Mouse (Mus musculus): ENCODE results near the gene Fntb.

The Fntb gene

GRCm38 (mm10) chr12:76918855-76919254 lies 153.5 kb downstream of the Fntb start:
- no peak for DNase-seq (ENCODE audit: low read depth in 1 of 2, low spot score in 2 of 2)

GRCm38 (mm10) chr12:76920398-76920797 lies 155.0 kb downstream of the Fntb start:
- DNase-seq (ENCODE audit: low read depth in 1 of 2, low spot score in 2 of 2), result no peak

- DNase-seq (ENCODE audit: low read depth in 1 of 2, low spot score in 2 of 2), result no peak
These were observed 155.6 kb downstream of the Fntb start for GRCm38 (mm10) chr12:76920990-76921389.

GRCm38 (mm10) chr12:76923118-76923517 lies 157.7 kb downstream of the Fntb start:
- no peak for DNase-seq (ENCODE audit: low read depth in 1 of 2, low spot score in 2 of 2)

GRCm38 (mm10) chr12:76924904-76925604 lies 159.7 kb downstream of the Fntb start:
- DNase-seq (ENCODE audit: low read depth in 1 of 2, low spot score in 2 of 2), result no peak

- DNase-seq (ENCODE audit: low read depth in 1 of 2, low spot score in 2 of 2), result no peak
These were observed 161.1 kb downstream of the Fntb start for GRCm38 (mm10) chr12:76926338-76926945.

GRCm38 (mm10) chr12:76927012-76927411 lies 161.6 kb downstream of the Fntb start:
- DNase-seq (ENCODE audit: low read depth in 1 of 2, low spot score in 2 of 2), result no peak

GRCm38 (mm10) chr12:76927539-76927938 lies 162.2 kb downstream of the Fntb start:
- no peak for DNase-seq (ENCODE audit: low read depth in 1 of 2, low spot score in 2 of 2)

GRCm38 (mm10) chr12:76930177-76930576 lies 164.8 kb downstream of the Fntb start:
- no peak for DNase-seq (ENCODE audit: low read depth in 1 of 2, low spot score in 2 of 2)

- DNase-seq (ENCODE audit: low read depth in 1 of 2, low spot score in 2 of 2), result no peak
These were observed 166.6 kb downstream of the Fntb start for GRCm38 (mm10) chr12:76931739-76932687.

GRCm38 (mm10) chr12:76932688-76933060 lies 167.3 kb downstream of the Fntb start:
- DNase-seq (ENCODE audit: low read depth in 1 of 2, low spot score in 2 of 2), result no peak

GRCm38 (mm10) chr12:76934438-76934837 lies 169.0 kb downstream of the Fntb start:
- no peak for DNase-seq (ENCODE audit: low read depth in 1 of 2, low spot score in 2 of 2)

GRCm38 (mm10) chr12:76936211-76936610 lies 170.8 kb downstream of the Fntb start:
- DNase-seq (ENCODE audit: low read depth in 1 of 2, low spot score in 2 of 2), result no peak

GRCm38 (mm10) chr12:76938013-76938412 lies 172.6 kb downstream of the Fntb start:
- DNase-seq (ENCODE audit: low read depth in 1 of 2, low spot score in 2 of 2), result no peak

- no peak for DNase-seq (ENCODE audit: low read depth in 1 of 2, low spot score in 2 of 2)
These were observed 176.1 kb downstream of the Fntb start for GRCm38 (mm10) chr12:76941524-76941923.

GRCm38 (mm10) chr12:76942476-76942875 lies 177.1 kb downstream of the Fntb start:
- no peak for DNase-seq (ENCODE audit: low read depth in 1 of 2, low spot score in 2 of 2)

- no peak for DNase-seq (ENCODE audit: low read depth in 1 of 2, low spot score in 2 of 2)
These were observed 177.7 kb downstream of the Fntb start for GRCm38 (mm10) chr12:76943046-76943445.

GRCm38 (mm10) chr12:76943466-76943865 lies 178.1 kb downstream of the Fntb start:
- no peak for DNase-seq (ENCODE audit: low read depth in 1 of 2, low spot score in 2 of 2)

- DNase-seq (ENCODE audit: low read depth in 1 of 2, low spot score in 2 of 2), result no peak
These were observed 182.1 kb downstream of the Fntb start for GRCm38 (mm10) chr12:76947487-76947886.

GRCm38 (mm10) chr12:76948185-76948584 lies 182.8 kb downstream of the Fntb start:
- DNase-seq (ENCODE audit: low read depth in 1 of 2, low spot score in 2 of 2), result no peak

- no peak for DNase-seq (ENCODE audit: low read depth in 1 of 2, low spot score in 2 of 2)
These were observed 183.4 kb downstream of the Fntb start for GRCm38 (mm10) chr12:76948781-76949180.

GRCm38 (mm10) chr12:76950330-76950729 lies 184.9 kb downstream of the Fntb start:
- DNase-seq (ENCODE audit: low read depth in 1 of 2, low spot score in 2 of 2), result no peak

Data from monocyte, adult 2 months (primary cell).